Mouse (Mus musculus) ES-E14 (cell line): ENCODE data around the gene Gpr68. TPM values are rescaled to one million over a fixed set of nuclear protein-coding genes. Genes with fewer than 3 reads are reported as not detected.

Source experiments
- DNase-seq: peaks from one replicate; pipeline ENCODE4 v3.0.0-alpha.2; 2013; ENCODE audit warnings: low read depth, low spot score
- H3K27ac ChIP-seq: 2 replicates; pipeline ENCODE4 v1.5.1; 2012; ENCODE audit warnings: low read depth, mild to moderate bottlenecking, low read length, moderate library complexity, mixed read lengths; ENCODE audit not compliant: poor library complexity, insufficient read depth, severe bottlenecking
- H3K36me3 ChIP-seq: 2 replicates; pipeline ENCODE4 v1.6.1; 2012; ENCODE audit warnings: mild to moderate bottlenecking, low read length, moderate library complexity, mixed read lengths; ENCODE audit not compliant: control insufficient read depth, poor library complexity, insufficient read depth, severe bottlenecking
- H3K4me1 ChIP-seq, 2 experiments: fragments of 150-350 bp in 1 of 2; sonication (generic) in 1 of 2; 2 replicates each; pipeline ENCODE4 v1.6.1; 2012; ENCODE audit warnings: low read length in 2 of 2, mild to moderate bottlenecking in 1 of 2, mixed read lengths in 1 of 2; ENCODE audit not compliant: control insufficient read depth in 2 of 2, insufficient read depth in 2 of 2, poor library complexity in 1 of 2
- H3K4me3 ChIP-seq, 2 experiments: fragments of 150-350 bp in 1 of 2; sonication (generic) in 1 of 2; 2 replicates each; pipeline ENCODE4 v1.5.1; 2012; ENCODE audit warnings: low read length in 2 of 2, low read depth in 1 of 2, mild to moderate bottlenecking in 1 of 2, mixed read lengths in 1 of 2; ENCODE audit not compliant: insufficient read depth in 1 of 2, poor library complexity in 1 of 2, severe bottlenecking in 1 of 2
- H3K9ac ChIP-seq: 2 replicates; pipeline ENCODE4 v1.6.1; 2012; ENCODE audit warnings: low read depth, mild to moderate bottlenecking, low read length, mixed read lengths; ENCODE audit not compliant: poor library complexity, insufficient read depth, severe bottlenecking
- H3K9me3 ChIP-seq: fragments of 150-350 bp; sonication (generic); 2 replicates; pipeline ENCODE4 v1.6.1; 2012; ENCODE audit warnings: low read depth, mild to moderate bottlenecking, low read length; ENCODE audit not compliant: control insufficient read depth, insufficient read depth
- CHD2 ChIP-seq: IDR thresholded peaks from 2 replicates; pipeline ENCODE4 v1.6.1; 2014; ENCODE audit warnings: mild to moderate bottlenecking, low read depth, low read length, inconsistent platforms
- HCFC1 ChIP-seq: IDR thresholded peaks from 2 replicates; pipeline ENCODE4 v1.6.1; 2012; ENCODE audit warnings: low read length, inconsistent platforms, borderline replicate concordance; ENCODE audit not compliant: insufficient read depth
- MAFK ChIP-seq: IDR thresholded peaks from 2 replicates; pipeline ENCODE4 v1.6.1; 2014; ENCODE audit warnings: mild to moderate bottlenecking, low read depth, low read length, inconsistent platforms; ENCODE audit not compliant: insufficient read depth
- ZC3H11A ChIP-seq: IDR thresholded peaks from 2 replicates; pipeline ENCODE4 v1.6.1; 2012; ENCODE audit warnings: low read depth, mild to moderate bottlenecking, inconsistent platforms, low read length, borderline replicate concordance
- ZNF384 ChIP-seq: IDR thresholded peaks from 2 replicates; pipeline ENCODE4 v1.6.1; 2012; ENCODE audit warnings: low read depth, low read length, inconsistent platforms
- in situ Hi-C, 2 experiments: fragments of 600-800 bp; cut with MboI; formaldehyde crosslinking; loops; one replicate each; pipeline ENCODE4 v1.15.1; 2025; ENCODE audit warnings: low sequenced_read_pairs in 2 of 2, inconsistent platforms in 1 of 2; ENCODE audit not compliant: unreplicated experiment in 2 of 2
- total RNA-seq: library from RNA; depleted of rRNA; stranded (reverse); fragments of 300-350 nt; gene quantifications from 2 replicates; pipeline ENCODE4 v1.2.3, GENCODE M21; 2012

Gene Gpr68
- total RNA-seq, 1 experiment, result 0.49 TPM

GRCm38 (mm10) chr12:100928286-100928685, 20.3 kb upstream of the Gpr68 start:
- no peaks in the 10 kb centered on the region for H3K9me3 ChIP-seq
- no peak for DNase-seq
- no peak overlapping the region for H3K9ac ChIP-seq
- TF ChIP-seq ZNF384, result no peak
- TF ChIP-seq MAFK, result no peak
- no peak for TF ChIP-seq CHD2
- no peak for TF ChIP-seq ZC3H11A
- TF ChIP-seq HCFC1, result no peak
- in situ Hi-C loops, result no loop called here
- H3K27ac ChIP-seq, result no peak overlapping the region
- H3K4me1 ChIP-seq, result 0 out of 4 replicates have a peak, but pooled peaks cover 0 to 2% of the 10 kb centered on the region in 2 experiments
- H3K36me3 ChIP-seq, result peaks cover 61% of the 10 kb centered on the region
- H3K4me3 ChIP-seq, result no peak overlapping the region

DNA sequence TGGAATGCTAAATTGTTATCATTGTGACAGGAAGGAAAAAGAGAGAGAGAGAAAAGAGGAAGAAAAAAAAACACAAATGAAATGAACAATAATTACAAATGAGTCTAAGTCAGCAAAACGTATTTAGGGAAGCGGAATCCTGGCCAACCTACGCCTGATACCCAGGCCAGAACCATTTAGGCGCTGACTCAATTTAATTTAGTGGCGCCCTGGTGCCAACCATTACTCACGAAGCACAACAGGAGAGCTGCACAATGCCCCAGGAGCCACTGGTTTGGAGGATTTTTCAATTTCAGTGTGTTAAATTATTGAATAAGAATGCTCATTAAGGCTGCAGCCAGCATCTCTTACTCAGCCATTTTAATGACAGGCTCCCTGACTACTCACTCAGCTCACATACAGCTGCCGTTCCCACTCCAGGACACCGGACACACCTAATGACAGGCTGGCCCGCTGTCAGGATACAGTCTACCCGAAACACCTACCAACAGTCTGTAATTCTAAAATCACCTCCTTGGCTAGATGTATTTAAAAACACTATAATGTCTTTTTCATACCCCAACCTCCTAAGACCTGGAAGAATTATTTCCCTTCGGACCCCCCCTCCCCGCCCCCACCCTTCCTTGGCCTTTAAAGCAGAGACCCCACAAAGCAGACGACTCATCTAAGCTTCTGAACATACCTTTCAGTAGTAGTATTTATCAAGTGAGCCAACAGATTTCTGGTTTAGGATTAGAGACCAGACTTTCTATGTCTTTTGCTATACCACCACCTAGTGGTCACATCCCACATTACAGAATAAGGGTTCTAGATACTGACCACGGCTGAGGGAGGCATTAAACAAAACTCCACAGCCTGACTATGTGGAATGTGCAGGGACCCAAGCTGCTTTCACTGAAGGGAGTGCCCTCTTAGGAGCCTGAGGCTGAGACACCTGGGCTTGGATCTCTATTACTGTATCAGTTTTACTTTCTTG, 17.9 kb upstream of the Gpr68 start:
- DNase-seq, result peak; percentile 79
- 0 out of 4 replicates have a peak, but pooled peaks cover 0 to 2% of the 10 kb centered on the region in 2 experiments for H3K4me1 ChIP-seq
- H3K27ac ChIP-seq, result no peak overlapping the region
- H3K9me3 ChIP-seq, result no peaks in the 10 kb centered on the region
- H3K36me3 ChIP-seq, result peaks cover 59% of the 10 kb centered on the region
- H3K4me3 ChIP-seq, result no peak overlapping the region
- in situ Hi-C loops, result no loop called here
- H3K9ac ChIP-seq, result no peak overlapping the region
- TF ChIP-seq ZC3H11A, result peak; percentile 73
- no peak for TF ChIP-seq HCFC1

- Histone ChIP-seq H3K9ac (no peak overlapping the region), H3K4me1 (0 out of 4 replicates have a peak, but pooled peaks cover 0 to 2% of the 10 kb centered on the region in 2 experiments), H3K27ac (no peak overlapping the region), H3K36me3 (peaks cover 56% of the 10 kb centered on the region), H3K4me3 (no peak overlapping the region), H3K9me3 (no peaks in the 10 kb centered on the region)
- TF ChIP-seq HCFC1 (no peak), CHD2 (no peak), ZNF384 (no peak), MAFK (no peak), ZC3H11A (no peak)
- in situ Hi-C loops, result no loop called here
- DNase-seq, result no peak
Observed at GRCm38 (mm10) chr12:100924646-100925339, 16.8 kb upstream of the Gpr68 start.

- Histone ChIP-seq H3K9ac (no peak overlapping the region), H3K4me1 (peaks cover 0 to 12% of the 10 kb centered on the region in 2 experiments; a peak in 1 of 4 replicates), H3K27ac (no peak overlapping the region), H3K36me3 (peaks cover 20% of the 10 kb centered on the region), H3K4me3 (no peak overlapping the region), H3K9me3 (no peaks in the 10 kb centered on the region)
- no peak for DNase-seq
- in situ Hi-C loops, result no loop called here
- TF ChIP-seq HCFC1 (no peak), ZC3H11A (no peak), CHD2 (no peak)
Observed at GRCm38 (mm10) chr12:100910731-100911130, 2.7 kb upstream of the Gpr68 start.
